Mouse (Mus musculus) small intestine, adult 2 months (tissue): ENCODE results near the gene Gm10160.

ENCODE experiments used
- CTCF ChIP-seq: fragments of 200-500 bp; IDR thresholded peaks from 2 replicates; pipeline ENCODE4 v1.5.1; 2012; ENCODE audit warnings: low read depth, mild to moderate bottlenecking, control low read depth, inconsistent platforms, low read length, moderate library complexity, mixed read lengths; ENCODE audit not compliant: insufficient replicate concordance, insufficient read length; ENCODE audit errors: extremely low read depth
- POLR2A ChIP-seq: fragments of 200-500 bp; IDR thresholded peaks from 2 replicates; pipeline ENCODE4 v1.6.1; 2012; ENCODE audit warnings: low read depth, mild to moderate bottlenecking, control low read depth, inconsistent platforms, low read length, moderate library complexity

DNA sequence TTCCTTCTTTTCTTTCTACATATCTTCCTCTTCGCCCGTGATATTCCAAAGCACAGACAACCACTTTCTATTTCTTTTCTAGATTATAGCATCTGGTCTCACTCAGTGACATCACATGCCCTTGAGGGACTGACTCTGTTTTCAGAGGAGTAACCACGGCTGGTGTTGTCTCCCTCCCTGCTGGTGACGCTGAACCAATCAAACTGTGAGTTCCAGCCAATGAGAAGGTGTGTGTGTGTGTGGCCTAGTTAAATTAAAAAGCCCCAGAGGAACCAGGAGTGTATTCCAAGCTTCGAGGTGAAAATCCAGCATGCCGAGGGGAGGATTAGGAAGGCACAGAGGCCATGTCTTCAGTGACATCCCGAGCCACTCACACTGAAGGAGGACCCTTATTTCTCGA lies 8.6 kb downstream of the Gm10160 start:
- no peak for TF ChIP-seq CTCF
- no peak for TF ChIP-seq POLR2A
